ENCODE assay signal across 10 mouse cellular contexts in genomic region chr4:116719396-116719795, GRCm38 (mm10). TPM values are rescaled to one million over a fixed set of nuclear protein-coding genes. Genes with fewer than 3 reads are reported as not detected.
A peak's percentile ranks its signal among the peaks of the same experiment; 100 is the strongest.
DNase-seq lines count a peak whose midpoint lies in the region; ATAC-seq and TF ChIP-seq lines count a peak whose summit lies in the region.
"Had no signal": no experiment of that assay in that cellular context is flagged by ENCODE, and none has a peak within 500 bp of the region (broad histone marks: within the 10 kb centered on the region; RNA-seq: fewer than 3 reads in every experiment).

No protein-coding gene starts in this region.

- H3K4me1 ChIP-seq in liver, embryonic 11.5 days (replicated peaks; ENCODE audit: control insufficient read depth, insufficient read depth, low read length): 0 out of 2 replicates have a peak, but pooled peaks cover 4% of the 10 kb centered on the region
- 0 out of 2 replicates have a peak, but pooled peaks cover 2% of the 10 kb centered on the region for H3K4me1 ChIP-seq in testis, adult 2 months (ENCODE audit: control insufficient read depth, insufficient read depth, low read length)

- whole genome bisulfite sequencing in liver, embryonic 11.5 days: 16% methylated on average over 3 of the region's 3 CpGs

- intact Hi-C loops in heart, postnatal 36 days (cut with DNase I): loop anchor here (1.0 to 2.0 kb wide), 2 partner anchors 70 to 273 kb away; no protein-coding TSS in a partner anchor
- intact Hi-C loops in left cerebral cortex, postnatal 10 days (cut with DNase I): loop anchor here (1.0 to 10.0 kb wide), 2 partner anchors 70 to 275 kb away; partner anchors contain the start of genes Hectd3 and Urod

- no peaks in the 10 kb centered on the region for H3K9me3 ChIP-seq in liver, embryonic 11.5 days (ENCODE audit: control insufficient read depth, low read length)
- H3K9me3 ChIP-seq: embryonic facial prominence, embryonic 12.5 days; neural tube, embryonic 13.5 days had no signal

- DNase-seq in liver: peak; percentile 63
- DNase-seq in liver, embryonic 11.5 days (ENCODE audit: low spot score): no peak
- peak; percentile 73 for DNase-seq in c-Kit-positive CD71-negative TER-119-negative erythroid progenitor cells, embryonic 14.5 days (ENCODE audit: low read depth)
- peak; percentile 27 for DNase-seq in fibroblast of lung, adult 2 months (ENCODE audit: low read depth)
- peak; percentile 61 to 69 for DNase-seq in heart, postnatal 36 days
- DNase-seq in left cerebral cortex, postnatal 10 days (ENCODE audit: extremely low spot score in 1 of 2, low spot score in 2 of 2): peak; percentile 71 to 72

- no peak overlapping the region for H3K9ac ChIP-seq in liver, embryonic 11.5 days (ENCODE audit: low read depth, low read length)
- H3K9ac ChIP-seq: embryonic facial prominence, embryonic 12.5 days; neural tube, embryonic 13.5 days had no signal

- no peak overlapping the region for H3K4me3 ChIP-seq in liver, embryonic 11.5 days (ENCODE audit: low read depth, low read length)
- peak overlapping the region; percentile 31; the same call in 1 of the 2 replicates for H3K4me3 ChIP-seq in testis, adult 2 months (ENCODE audit: control insufficient read depth, low read depth, low read length)

- no peaks in the 10 kb centered on the region; the same call in 1 of the 2 replicates for H3K36me3 ChIP-seq in liver, embryonic 11.5 days (ENCODE audit: control insufficient read depth, insufficient read depth, low read length)
- no peaks in the 10 kb centered on the region; the same call in 1 of the 2 replicates for H3K36me3 ChIP-seq in testis, adult 2 months (ENCODE audit: control insufficient read depth, insufficient read depth, low read length)

- ATAC-seq in liver, embryonic 11.5 days (replicated peaks; ENCODE audit: low FRiP score): no peak
- 0 out of 2 replicates have a peak, but pooled peaks have one; percentile 44 for ATAC-seq in monocyte, adult 5-6 weeks (replicated peaks; ENCODE audit: insufficient number of reproducible peaks, low FRiP score, low TSS enrichment, poor library complexity, severe bottlenecking)

- no peak for TF ChIP-seq CTCF in testis, adult 2 months (IDR thresholded peaks at IDR 0.05; ENCODE audit: control insufficient read depth, insufficient read depth, insufficient replicate concordance, low read depth, low read length)

- no peaks in the 10 kb centered on the region for H3K27me3 ChIP-seq in liver, embryonic 11.5 days (replicated peaks; ENCODE audit: control insufficient read depth, insufficient read depth, low read length)
- H3K27me3 ChIP-seq in testis, adult 2 months (ENCODE audit: control insufficient read depth, insufficient read depth, low read length): no peaks in the 10 kb centered on the region
- H3K27me3 ChIP-seq: embryonic facial prominence, embryonic 12.5 days had no signal

- TF ChIP-seq POLR2A in testis, adult 2 months (IDR thresholded peaks at IDR 0.05; ENCODE audit: control insufficient read depth, low read depth, low read length): no peak

- H3K27ac ChIP-seq in liver, embryonic 11.5 days (ENCODE audit: low read depth, low read length): no peak overlapping the region
- H3K27ac ChIP-seq in testis, adult 2 months (ENCODE audit: control insufficient read depth, insufficient read depth, low read depth, low read length): no peak overlapping the region
- H3K27ac ChIP-seq: embryonic facial prominence, embryonic 12.5 days; neural tube, embryonic 13.5 days had no signal

- no peak overlapping the region for H3K4me2 ChIP-seq in liver, embryonic 11.5 days

RNA-seq across cellular contexts. Expression of gene Tesk2, which starts 1.4 kb away (rescaled TPM):
- 3.1 and 4.3 TPM in 2 replicates for polyA plus RNA-seq in liver, embryonic 11.5 days (2014; fragmentation: Nextera tagmentation; extraction: Ambion mirVana)
- 1 to 10 TPM; 1.9 to 2.5 TPM for total RNA-seq in heart, postnatal 36 days (2021)
- 1 to 10 TPM; 1.9 to 2.6 TPM for total RNA-seq in left cerebral cortex, postnatal 10 days (2021)
- 3.6 to 9.1 TPM (median 5.9 TPM) in 3 replicates for total RNA-seq in monocyte, adult 5-6 weeks (2017)
- polyA plus RNA-seq in testis, adult 2 months (2012; rRNA removed): 33.0 and 35.0 TPM in 2 replicates

RNA-seq across cellular contexts. Expression of gene Ccdc163, which starts 11.1 kb away (rescaled TPM):
- 24.4 and 25.1 TPM in 2 replicates for polyA plus RNA-seq in liver, embryonic 11.5 days (2014; fragmentation: Nextera tagmentation; extraction: Ambion mirVana)
- 1 to 10 TPM; 5.7 to 6.2 TPM for total RNA-seq in heart, postnatal 36 days (2021)
- 1 to 10 TPM; 3.2 to 3.3 TPM for total RNA-seq in left cerebral cortex, postnatal 10 days (2021)
- total RNA-seq in monocyte, adult 5-6 weeks (2017): 4.7 to 14.7 TPM (median 10.7 TPM) in 3 replicates
- polyA plus RNA-seq in testis, adult 2 months (2012; rRNA removed): 185 and 214 TPM in 2 replicates

RNA-seq across cellular contexts. Expression of gene Mmachc, which starts 11.2 kb away (rescaled TPM):
- 24.2 and 27.4 TPM in 2 replicates for polyA plus RNA-seq in liver, embryonic 11.5 days (2014; fragmentation: Nextera tagmentation; extraction: Ambion mirVana)
- total RNA-seq in heart, postnatal 36 days (2021): 10 to 100 TPM; 46.8 to 56.1 TPM
- total RNA-seq in left cerebral cortex, postnatal 10 days (2021): 10 to 100 TPM; 15.4 to 16.8 TPM
- total RNA-seq in monocyte, adult 5-6 weeks (2017): 1.6 to 3.3 TPM (median 2.4 TPM) in 3 replicates
- 24.9 and 26.8 TPM in 2 replicates for polyA plus RNA-seq in testis, adult 2 months (2012; rRNA removed)

RNA-seq across cellular contexts. Expression of gene Prdx1, which starts 34.1 kb away (rescaled TPM):
- polyA plus RNA-seq in liver, embryonic 11.5 days (2014; fragmentation: Nextera tagmentation; extraction: Ambion mirVana): 1,160 and 1,259 TPM in 2 replicates
- 100 to 1,000 TPM; 476 to 489 TPM for total RNA-seq in heart, postnatal 36 days (2021)
- total RNA-seq in left cerebral cortex, postnatal 10 days (2021): 100 to 1,000 TPM; 173 to 197 TPM
- 173 to 407 TPM (median 323 TPM) in 3 replicates for total RNA-seq in monocyte, adult 5-6 weeks (2017)
- polyA plus RNA-seq in testis, adult 2 months (2012; rRNA removed): 62.2 and 77.9 TPM in 2 replicates
